Mouse (Mus musculus) naive thymus-derived CD4-positive, alpha-beta T cell, adult 5 months (primary cell): ENCODE measurements around the gene Exosc3. TPM values are rescaled to one million over a fixed set of nuclear protein-coding genes. Genes with fewer than 3 reads are reported as not detected.

Source experiments
- polyA plus RNA-seq: library from polyadenylated mRNA; unstranded; fragments of 100-300 nt; shearing (Covaris generic); gene quantifications from one replicate; pipeline ENCODE4 v1.2.1, GENCODE M21; 2017

The Exosc3 gene
- polyA plus RNA-seq: 90.1 TPM

GRCm38 (mm10) chr4:45342286-45343155 lies at the start of gene Exosc3:
Exosc3 (minus strand) TSS chr4:45342732.

GRCm38 (mm10) chr4:45341669-45342249 lies 773 bp downstream of the Exosc3 start, which contains the start of gene Dcaf10:
Dcaf10 (plus strand) TSS chr4:45342101.

GRCm38 (mm10) chr4:45296662-45297564 lies 45.6 kb downstream of the Exosc3 start, which contains the start of gene Trmt10b:
Trmt10b (plus strand) TSS chr4:45297127.

Other genes with a start within 250 kb of the Exosc3 start
- 92.6 TPM for gene Tomm5, start 234.6 kb downstream of the Exosc3 start, polyA plus RNA-seq
- gene Frmpd1, start 157.9 kb downstream of the Exosc3 start, polyA plus RNA-seq: not detected
- 13.4 TPM for gene Trmt10b, start 45.6 kb downstream of the Exosc3 start, polyA plus RNA-seq
- 29.3 TPM for gene Dcaf10, start 631 bp downstream of the Exosc3 start, polyA plus RNA-seq
- 40.1 TPM for gene Slc25a51, start 66.0 kb upstream of the Exosc3 start, polyA plus RNA-seq
- gene Shb, start 189.7 kb upstream of the Exosc3 start, polyA plus RNA-seq: 2.7 TPM